Mouse (Mus musculus) induced T-regulatory cell, adult 2 months (primary cell): Measurements from ENCODE around the gene 4930518I15Rik.
"Not testable (repeated sequence)": the region's sequence is repeated elsewhere in the genome, so short reads cannot be mapped to it uniquely, and the experiment has no call there.

Source experiments
- DNase-seq: peaks from one replicate; pipeline ENCODE4 v3.0.0-alpha.2; 2012; ENCODE audit warnings: low read depth

The 4930518I15Rik gene

GRCm38 (mm10) chr2:156843331-156843730, 14.4 kb downstream of the 4930518I15Rik start:
- no peak for DNase-seq

- DNase-seq, result no peak
Measured at GRCm38 (mm10) chr2:156842711-156843110, 15.0 kb downstream of the 4930518I15Rik start.

- DNase-seq, result peak; percentile 82
Measured at GRCm38 (mm10) chr2:156841841-156842706, 15.7 kb downstream of the 4930518I15Rik start.

- peak; percentile 76 for DNase-seq
Measured at GRCm38 (mm10) chr2:156841028-156841840, 16.5 kb downstream of the 4930518I15Rik start.

- no peak for DNase-seq
Measured at GRCm38 (mm10) chr2:156840301-156841027, 17.3 kb downstream of the 4930518I15Rik start.

- peak; percentile 92 for DNase-seq
Measured at GRCm38 (mm10) chr2:156839319-156840191, 18.2 kb downstream of the 4930518I15Rik start, which contains the start of gene Tgif2. TSS of gene Tgif2 (plus strand) at chr2:156840007.

GRCm38 (mm10) chr2:156838839-156839238, 18.9 kb downstream of the 4930518I15Rik start:
- no peak for DNase-seq

- no peak for DNase-seq
Measured at GRCm38 (mm10) chr2:156834336-156834735, 23.4 kb downstream of the 4930518I15Rik start.

- DNase-seq, result not testable (repeated sequence)
Measured at GRCm38 (mm10) chr2:156825128-156825527, 32.6 kb downstream of the 4930518I15Rik start.

GRCm38 (mm10) chr2:156816116-156816515, 41.6 kb downstream of the 4930518I15Rik start:
- DNase-seq, result no peak

- no peak for DNase-seq
Measured at GRCm38 (mm10) chr2:156815412-156815811, 42.3 kb downstream of the 4930518I15Rik start.

- no peak for DNase-seq
Measured at GRCm38 (mm10) chr2:156814893-156815292, 42.9 kb downstream of the 4930518I15Rik start.

- no peak for DNase-seq
Measured at GRCm38 (mm10) chr2:156814344-156814801, 43.4 kb downstream of the 4930518I15Rik start.

- no peak for DNase-seq
Measured at GRCm38 (mm10) chr2:156811556-156811955, 46.2 kb downstream of the 4930518I15Rik start.

- no peak for DNase-seq
Measured at GRCm38 (mm10) chr2:156810716-156811115, 47.0 kb downstream of the 4930518I15Rik start.

GRCm38 (mm10) chr2:156809579-156809978, 48.2 kb downstream of the 4930518I15Rik start:
- DNase-seq, result peak; percentile 68

- DNase-seq, result no peak
Measured at GRCm38 (mm10) chr2:156806886-156807285, 50.9 kb downstream of the 4930518I15Rik start.
